Mouse (Mus musculus) kidney, adult 2 months (tissue): ENCODE results near the gene Gipr.

Source experiments
- CTCF ChIP-seq: fragments of 200-500 bp; conservative IDR thresholded peaks from 2 replicates; pipeline ENCODE4 v1.5.1; 2011; ENCODE audit warnings: low read depth, mild to moderate bottlenecking, control low read depth, low read length, moderate library complexity, mixed read lengths; ENCODE audit not compliant: insufficient read depth, insufficient read length
- POLR2A ChIP-seq: fragments of 200-500 bp; IDR thresholded peaks from one replicate; pipeline ENCODE4 v1.6.1; 2011; ENCODE audit warnings: low read depth, low read length, control low read depth

- TF ChIP-seq POLR2A (no peak), CTCF (peak; percentile 34; the same call in 1 of the 2 replicates)
Observed at GRCm38 (mm10) chr7:19208944-19209472, 43.1 kb upstream of the Gipr start.
